Mouse (Mus musculus) midbrain, embryonic 14.5 days (tissue): ENCODE results near the gene Npas2. TPM values are rescaled to one million over a fixed set of nuclear protein-coding genes. Genes with fewer than 3 reads are reported as not detected.

Experiments
- ATAC-seq: fragments of 200-750 bp; cut with Nextera tagmentation; 2 replicates; pipeline ENCODE4 v1.8.0; 2017; ENCODE audit warnings: moderate number of reproducible peaks, moderate library complexity; ENCODE audit not compliant: low FRiP score, low TSS enrichment
- DNase-seq: peaks from one replicate; pipeline ENCODE4 v3.0.0-alpha.2; 2015
- H3K27ac ChIP-seq: fragments of 300-500 bp; sonication (generic); replicated peaks from 2 replicates; pipeline ENCODE4 v1.5.1; 2014; ENCODE audit warnings: mild to moderate bottlenecking, low read depth, low read length, moderate library complexity
- H3K27me3 ChIP-seq: fragments of 300-500 bp; sonication (generic); 2 replicates; pipeline ENCODE4 v1.6.1; 2014; ENCODE audit warnings: low read length, control low read depth, mixed read lengths; ENCODE audit not compliant: control insufficient read depth, insufficient read depth
- H3K36me3 ChIP-seq: fragments of 300-500 bp; sonication (generic); 2 replicates; pipeline ENCODE4 v1.6.1; 2014; ENCODE audit warnings: low read length, control low read depth; ENCODE audit not compliant: control insufficient read depth, insufficient read depth
- H3K4me1 ChIP-seq: fragments of 300-500 bp; sonication (generic); 2 replicates; pipeline ENCODE4 v1.6.1; 2014; ENCODE audit warnings: mild to moderate bottlenecking, antibody characterized with exemption, low read length, control low read depth; ENCODE audit not compliant: control insufficient read depth, insufficient read depth
- H3K4me2 ChIP-seq: fragments of 300-500 bp; sonication (generic); 2 replicates; pipeline ENCODE4 v1.6.1; 2014; ENCODE audit warnings: mild to moderate bottlenecking, low read length, moderate library complexity
- H3K4me3 ChIP-seq: fragments of 300-500 bp; sonication (generic); replicated peaks from 2 replicates; pipeline ENCODE4 v1.5.1; 2014; ENCODE audit warnings: low read depth, low read length
- H3K9ac ChIP-seq: fragments of 300-500 bp; sonication (generic); replicated peaks from 2 replicates; pipeline ENCODE4 v1.6.1; 2014; ENCODE audit warnings: mild to moderate bottlenecking, low read length, moderate library complexity
- H3K9me3 ChIP-seq: fragments of 300-500 bp; sonication (generic); 2 replicates; pipeline ENCODE4 v1.6.1; 2016; ENCODE audit warnings: low read length, control low read depth, mixed read lengths; ENCODE audit not compliant: control insufficient read depth
- WGBS: fragments of 180-500 bp; shearing (Covaris S2); extraction: QIAGEN DNeasy Blood & Tissue Kit; methylation state at CpG from one replicate; pipeline ENCODE4 v1.1.7; 2014; 5-methylcytosine and 5-hydroxymethylcytosine counted together
- polyA plus RNA-seq: library from polyadenylated mRNA; unstranded; fragments of >200 nt; fragmentation: Nextera tagmentation; extraction: Ambion mirVana; gene quantifications from 2 replicates; pipeline ENCODE4 v1.2.1, GENCODE M21; 2014

The Npas2 gene
- polyA plus RNA-seq, 1 experiment from 2014 or later, result 0.33 TPM

DNA sequence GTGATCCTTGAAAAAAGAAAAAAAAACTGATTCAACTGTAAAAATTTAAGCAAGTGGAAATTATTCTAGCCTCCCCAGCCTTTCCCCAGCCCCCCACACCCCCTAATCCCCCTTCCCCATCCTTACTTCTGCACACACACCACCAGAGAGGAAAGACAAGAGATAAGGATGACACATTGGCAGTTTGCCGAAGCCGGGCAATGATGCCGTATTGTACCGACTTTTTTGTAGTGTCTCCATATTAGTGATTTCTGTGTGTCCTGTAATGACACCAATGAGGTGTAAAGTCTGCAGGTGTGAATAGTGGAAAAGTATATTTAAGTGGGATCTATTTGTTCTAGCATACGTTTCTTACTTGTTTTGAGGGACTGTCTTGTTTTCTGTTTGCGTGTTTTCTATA, 146.6 kb downstream of the Npas2 start:
- H3K27me3 ChIP-seq, result no peaks in the 10 kb centered on the region
- H3K9me3 ChIP-seq, result no peaks in the 10 kb centered on the region
- ATAC-seq (no peak), DNase-seq (no peak)
- no peak overlapping the region for H3K27ac ChIP-seq
- no peaks in the 10 kb centered on the region for H3K4me1 ChIP-seq
- no peak overlapping the region for H3K4me3 ChIP-seq
- 89% methylated on average over 6 of the region's 6 CpGs for WGBS
- H3K36me3 ChIP-seq, result no peaks in the 10 kb centered on the region
- no peak overlapping the region for H3K4me2 ChIP-seq
- no peak overlapping the region for H3K9ac ChIP-seq

DNA sequence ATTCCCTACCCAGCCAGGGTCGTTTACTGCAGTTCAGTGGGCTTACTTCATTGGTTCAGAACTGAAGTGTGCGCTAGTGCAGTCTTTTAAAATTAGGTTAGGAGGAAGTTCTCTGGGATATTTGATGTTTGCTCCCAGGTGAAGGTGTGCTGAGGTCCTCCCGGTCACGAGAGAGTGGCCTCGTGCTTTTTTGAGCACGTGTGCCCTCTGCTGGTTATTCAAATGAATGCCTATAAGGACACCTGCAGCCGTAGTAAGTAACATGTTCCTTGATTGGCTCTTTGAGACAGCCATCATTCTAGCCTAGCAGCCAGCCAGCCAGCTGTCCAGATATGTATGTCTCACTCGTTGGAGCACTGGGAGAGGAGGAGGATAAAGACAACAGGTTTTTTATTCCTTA, 147.1 kb downstream of the Npas2 start:
- WGBS, result 22% methylated on average over 8 of the region's 8 CpGs
- Histone ChIP-seq H3K36me3 (no peaks in the 10 kb centered on the region), H3K27me3 (no peaks in the 10 kb centered on the region), H3K27ac (no peak overlapping the region), H3K9me3 (no peaks in the 10 kb centered on the region), H3K9ac (no peak overlapping the region), H3K4me3 (no peak overlapping the region), H3K4me2 (no peak overlapping the region), H3K4me1 (no peaks in the 10 kb centered on the region)
- peak; percentile 40; the same call in 1 of the 2 replicates for ATAC-seq
- DNase-seq, result peak; percentile 83

DNA sequence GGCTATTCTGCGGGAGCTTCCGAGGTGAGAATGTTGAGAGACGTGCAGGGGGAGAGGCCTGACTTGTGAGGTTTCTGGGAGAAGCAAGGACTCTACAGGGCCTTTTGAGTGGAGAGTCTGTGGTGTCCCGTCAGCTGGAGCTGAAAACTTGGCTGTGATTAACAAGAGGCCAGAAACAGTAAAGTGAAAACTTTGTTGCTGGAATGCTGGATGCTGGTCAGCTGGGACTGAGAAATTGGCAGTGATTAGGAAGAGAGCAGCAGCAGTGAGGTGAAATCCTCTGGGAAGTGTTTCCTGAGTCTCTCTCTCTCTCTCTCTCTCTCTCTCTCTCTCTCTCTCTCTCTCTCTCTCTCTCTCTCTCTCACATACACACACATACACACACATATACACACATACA, 148.3 kb downstream of the Npas2 start:
- WGBS, result 85% methylated on average over 4 of the region's 4 CpGs
- DNase-seq (no peak), ATAC-seq (no peak)
- H3K4me2 ChIP-seq, result no peak overlapping the region
- H3K4me3 ChIP-seq, result no peak overlapping the region
- no peak overlapping the region for H3K27ac ChIP-seq
- no peaks in the 10 kb centered on the region for H3K27me3 ChIP-seq
- H3K9ac ChIP-seq, result no peak overlapping the region
- no peaks in the 10 kb centered on the region for H3K4me1 ChIP-seq
- no peaks in the 10 kb centered on the region for H3K9me3 ChIP-seq
- no peaks in the 10 kb centered on the region for H3K36me3 ChIP-seq

DNA sequence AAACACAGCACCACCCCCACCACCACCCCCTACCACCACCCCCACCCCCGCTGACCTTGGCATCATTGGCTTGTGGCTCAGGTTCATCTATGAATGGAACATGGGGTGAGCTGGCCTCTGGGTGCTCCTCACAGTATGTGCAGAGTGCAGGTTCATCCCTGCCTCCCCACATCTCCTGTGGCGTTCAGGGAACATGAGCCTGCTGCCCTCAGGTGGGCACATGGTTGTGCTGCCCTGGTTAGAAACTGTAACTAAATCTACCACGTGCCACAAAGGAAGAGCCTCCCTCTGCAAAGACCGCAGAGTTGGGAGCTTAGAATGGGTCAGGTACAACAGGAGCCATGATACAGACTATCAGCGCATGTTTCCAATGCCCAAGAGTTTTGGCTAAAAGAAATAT, 149.7 kb downstream of the Npas2 start:
- DNase-seq (no peak), ATAC-seq (no peak)
- Histone ChIP-seq H3K36me3 (no peaks in the 10 kb centered on the region), H3K4me1 (no peaks in the 10 kb centered on the region), H3K4me3 (no peak overlapping the region), H3K4me2 (no peak overlapping the region), H3K27me3 (no peaks in the 10 kb centered on the region), H3K9me3 (no peaks in the 10 kb centered on the region), H3K9ac (no peak overlapping the region), H3K27ac (no peak overlapping the region)
- 84% methylated on average over 5 of the region's 5 CpGs for WGBS

GRCm38 (mm10) chr1:39344981-39345600, 151.6 kb downstream of the Npas2 start:
- WGBS, result 61% methylated on average over 21 of the region's 21 CpGs
- no peak overlapping the region for H3K4me3 ChIP-seq
- no peaks in the 10 kb centered on the region for H3K27me3 ChIP-seq
- H3K4me2 ChIP-seq, result no peak overlapping the region
- no peak overlapping the region for H3K9ac ChIP-seq
- H3K27ac ChIP-seq, result no peak overlapping the region
- H3K9me3 ChIP-seq, result no peaks in the 10 kb centered on the region
- DNase-seq (peak; percentile 64), ATAC-seq (no peak)
- no peaks in the 10 kb centered on the region for H3K4me1 ChIP-seq
- H3K36me3 ChIP-seq, result no peaks in the 10 kb centered on the region

- Histone ChIP-seq H3K27me3 (no peaks in the 10 kb centered on the region), H3K27ac (no peak overlapping the region), H3K4me2 (no peak overlapping the region), H3K4me3 (no peak overlapping the region), H3K9me3 (0 out of 2 replicates have a peak, but pooled peaks cover 3% of the 10 kb centered on the region), H3K4me1 (no peaks in the 10 kb centered on the region), H3K36me3 (no peaks in the 10 kb centered on the region), H3K9ac (no peak overlapping the region)
- DNase-seq (no peak), ATAC-seq (no peak)
- WGBS, result 76% methylated on average over 1 of the region's 1 CpGs
Measured at GRCm38 (mm10) chr1:39349001-39349400, 155.5 kb downstream of the Npas2 start.

DNA sequence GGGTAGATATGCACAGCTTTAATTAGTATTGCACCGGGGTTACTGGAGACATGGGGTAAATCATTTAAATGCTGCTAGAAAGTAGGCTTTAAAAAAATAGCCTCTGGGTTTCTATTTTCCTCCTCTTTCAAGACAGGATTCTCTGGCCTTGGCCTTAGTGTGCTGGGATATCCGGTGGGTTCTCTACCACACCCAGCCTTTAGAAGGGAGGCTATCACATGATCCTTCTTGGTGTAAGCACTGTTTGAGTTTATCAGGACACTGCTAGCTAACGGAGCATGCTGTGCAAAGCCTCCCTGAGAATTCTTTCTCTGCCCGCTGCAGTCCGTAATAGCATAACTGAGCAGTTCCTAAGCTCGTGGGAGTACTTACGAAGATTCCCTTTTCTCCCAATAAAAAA, 155.9 kb downstream of the Npas2 start:
- DNase-seq (no peak), ATAC-seq (no peak)
- Histone ChIP-seq H3K36me3 (no peaks in the 10 kb centered on the region), H3K4me1 (no peaks in the 10 kb centered on the region), H3K27me3 (no peaks in the 10 kb centered on the region), H3K9ac (no peak overlapping the region), H3K4me3 (no peak overlapping the region), H3K9me3 (0 out of 2 replicates have a peak, but pooled peaks cover 3% of the 10 kb centered on the region), H3K4me2 (no peak overlapping the region), H3K27ac (no peak overlapping the region)
- WGBS, result 87% methylated on average over 7 of the region's 7 CpGs

DNA sequence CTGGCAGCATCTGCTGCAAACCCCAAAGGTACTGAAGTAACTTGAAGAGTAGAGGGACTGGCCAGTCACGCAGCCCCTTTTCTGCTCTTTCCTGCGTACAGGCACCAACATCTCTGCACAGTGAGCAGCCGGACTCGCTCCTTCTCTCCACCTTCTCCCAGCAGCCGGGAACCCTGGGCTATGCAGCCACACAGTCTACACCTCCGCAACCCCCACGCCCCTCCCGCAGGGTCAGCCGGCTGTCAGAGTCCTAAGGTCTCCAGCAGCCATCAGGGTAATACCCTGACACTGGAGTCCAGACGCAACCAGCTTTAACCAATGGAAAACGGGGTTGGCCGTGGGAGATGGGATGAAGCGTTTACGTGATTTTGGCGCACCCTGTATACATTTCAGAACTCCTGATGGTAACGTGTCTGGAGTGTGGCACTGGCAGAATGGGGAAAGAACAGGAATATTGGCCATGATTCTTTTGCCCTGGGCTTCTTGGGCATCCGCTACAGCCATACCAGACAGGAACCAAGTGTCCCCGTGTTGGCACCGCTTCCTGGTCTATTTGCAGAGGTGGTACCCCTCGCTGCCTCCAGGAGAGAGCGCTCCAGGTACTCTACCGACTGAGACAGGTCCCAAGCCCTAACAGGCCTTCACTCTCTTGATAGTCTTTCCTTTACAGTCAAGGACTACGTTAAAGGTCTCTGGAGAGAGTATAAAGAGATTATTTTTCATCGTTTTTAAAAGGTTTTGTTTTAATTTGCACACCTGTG, 168.4 kb downstream of the Npas2 start:
- WGBS, result 28% methylated on average over 24 of the region's 24 CpGs
- Histone ChIP-seq H3K4me3 (peak overlapping the region; percentile 14; the same call in 1 of the 2 replicates), H3K4me1 (peaks cover 4% of the 10 kb centered on the region), H3K4me2 (peak overlapping the region; percentile 46), H3K27me3 (no peaks in the 10 kb centered on the region), H3K9me3 (no peaks in the 10 kb centered on the region), H3K9ac (no peak overlapping the region; the same call in 1 of the 2 replicates), H3K27ac (no peak overlapping the region), H3K36me3 (no peaks in the 10 kb centered on the region)
- ATAC-seq (no peak), DNase-seq (peak; percentile 31)

- Histone ChIP-seq H3K9ac (no peak overlapping the region), H3K4me3 (no peak overlapping the region), H3K36me3 (no peaks in the 10 kb centered on the region), H3K4me2 (no peak overlapping the region), H3K27me3 (no peaks in the 10 kb centered on the region), H3K9me3 (no peaks in the 10 kb centered on the region), H3K4me1 (peaks cover 6% of the 10 kb centered on the region), H3K27ac (no peak overlapping the region)
- DNase-seq (no peak), ATAC-seq (no peak)
- 65% methylated on average over 7 of the region's 7 CpGs for whole genome bisulfite sequencing
Measured at GRCm38 (mm10) chr1:39362515-39362893, 169.0 kb downstream of the Npas2 start.
